Mouse (Mus musculus): Measurements from ENCODE around the gene Aldh1a3.
A peak's percentile ranks its signal among the peaks of the same experiment; 100 is the strongest.

Gene Aldh1a3

GRCm38 (mm10) chr7:66427437-66428161 lies at the start of gene Aldh1a3:
Gene Aldh1a3, minus strand, starts transcription at chr7:66427517.
- no peak for DNase-seq

- no peak for DNase-seq
Observed at GRCm38 (mm10) chr7:66476289-66476688, 49.0 kb upstream of the Aldh1a3 start.

- no peak for DNase-seq
Observed at GRCm38 (mm10) chr7:66471641-66472216, 44.4 kb upstream of the Aldh1a3 start.

- DNase-seq: no peak
Observed at GRCm38 (mm10) chr7:66466641-66467040, 39.3 kb upstream of the Aldh1a3 start.

GRCm38 (mm10) chr7:66465241-66465640 lies 37.9 kb upstream of the Aldh1a3 start:
- no peak for DNase-seq

GRCm38 (mm10) chr7:66463081-66463480 lies 35.8 kb upstream of the Aldh1a3 start:
- DNase-seq: no peak

- no peak for DNase-seq
Observed at GRCm38 (mm10) chr7:66451622-66452295, 24.4 kb upstream of the Aldh1a3 start.

GRCm38 (mm10) chr7:66449971-66450752 lies 22.8 kb upstream of the Aldh1a3 start:
- DNase-seq: no peak

- no peak for DNase-seq
Observed at GRCm38 (mm10) chr7:66448786-66449540, 21.6 kb upstream of the Aldh1a3 start.

- no peak for DNase-seq
Observed at GRCm38 (mm10) chr7:66448304-66448703, 21.0 kb upstream of the Aldh1a3 start.

- no peak for DNase-seq
Observed at GRCm38 (mm10) chr7:66446860-66447259, 19.5 kb upstream of the Aldh1a3 start.

GRCm38 (mm10) chr7:66445117-66445905 lies 18.0 kb upstream of the Aldh1a3 start:
- DNase-seq: no peak

GRCm38 (mm10) chr7:66444706-66445105 lies 17.4 kb upstream of the Aldh1a3 start:
- DNase-seq: no peak

- no peak for DNase-seq
Observed at GRCm38 (mm10) chr7:66442501-66443369, 15.4 kb upstream of the Aldh1a3 start.

- DNase-seq: no peak
Observed at GRCm38 (mm10) chr7:66438787-66439669, 11.7 kb upstream of the Aldh1a3 start.

- peak; percentile 71 for DNase-seq
Observed at GRCm38 (mm10) chr7:66434453-66434935, 7.2 kb upstream of the Aldh1a3 start.

- DNase-seq: no peak
Observed at GRCm38 (mm10) chr7:66427053-66427436, 272 bp downstream of the Aldh1a3 start.

- DNase-seq: no peak
Observed at GRCm38 (mm10) chr7:66421903-66422302, 5.4 kb downstream of the Aldh1a3 start.

- DNase-seq: no peak
Observed at GRCm38 (mm10) chr7:66418981-66419380, 8.3 kb downstream of the Aldh1a3 start.

All from right cerebral cortex, postnatal 14 days (tissue).